Mouse (Mus musculus): ENCODE measurements around the gene Prkn. TPM values are rescaled to one million over a fixed set of nuclear protein-coding genes. Genes with fewer than 3 reads are reported as not detected.

The Prkn gene
- total RNA-seq, 2 experiments from 2014 or later, result 1.8 TPM; not detected in 1

GRCm38 (mm10) chr17:12045861-12046273 is 1205.7 kb downstream of the Prkn start:
- no peak for ATAC-seq (replicated peaks; ENCODE audit: poor library complexity, severe bottlenecking)

GRCm38 (mm10) chr17:12047032-12047431 is 1206.8 kb downstream of the Prkn start:
- ATAC-seq (replicated peaks; ENCODE audit: poor library complexity, severe bottlenecking), result no peak

GRCm38 (mm10) chr17:12047523-12047922 is 1207.3 kb downstream of the Prkn start:
- no peak for ATAC-seq (replicated peaks; ENCODE audit: poor library complexity, severe bottlenecking)

- ATAC-seq (replicated peaks; ENCODE audit: poor library complexity, severe bottlenecking), result no peak
Observed at GRCm38 (mm10) chr17:12048695-12049490, 1208.7 kb downstream of the Prkn start.

GRCm38 (mm10) chr17:12050261-12050660 is 1210.1 kb downstream of the Prkn start:
- no peak for ATAC-seq (replicated peaks; ENCODE audit: poor library complexity, severe bottlenecking)

GRCm38 (mm10) chr17:12051031-12051430 is 1210.8 kb downstream of the Prkn start:
- ATAC-seq (replicated peaks; ENCODE audit: poor library complexity, severe bottlenecking), result no peak

GRCm38 (mm10) chr17:12052651-12053050 is 1212.5 kb downstream of the Prkn start:
- ATAC-seq (replicated peaks; ENCODE audit: poor library complexity, severe bottlenecking), result no peak

GRCm38 (mm10) chr17:12059041-12059440 is 1218.9 kb downstream of the Prkn start:
- ATAC-seq (replicated peaks; ENCODE audit: poor library complexity, severe bottlenecking), result no peak

GRCm38 (mm10) chr17:12061381-12061780 is 1221.2 kb downstream of the Prkn start:
- ATAC-seq (replicated peaks; ENCODE audit: poor library complexity, severe bottlenecking), result no peak

GRCm38 (mm10) chr17:12062861-12063260 is 1222.7 kb downstream of the Prkn start:
- no peak for ATAC-seq (replicated peaks; ENCODE audit: poor library complexity, severe bottlenecking)

- no peak for ATAC-seq (replicated peaks; ENCODE audit: poor library complexity, severe bottlenecking)
Observed at GRCm38 (mm10) chr17:12063533-12063932, 1223.3 kb downstream of the Prkn start.

- ATAC-seq (replicated peaks; ENCODE audit: poor library complexity, severe bottlenecking), result no peak
Observed at GRCm38 (mm10) chr17:12066054-12066453, 1225.9 kb downstream of the Prkn start.

GRCm38 (mm10) chr17:12076816-12077215 is 1236.6 kb downstream of the Prkn start:
- ATAC-seq (replicated peaks; ENCODE audit: poor library complexity, severe bottlenecking), result no peak

- ATAC-seq (replicated peaks; ENCODE audit: poor library complexity, severe bottlenecking), result no peak
Observed at GRCm38 (mm10) chr17:12080656-12081495, 1240.7 kb downstream of the Prkn start.

GRCm38 (mm10) chr17:12082201-12082600 is 1242.0 kb downstream of the Prkn start:
- no peak for ATAC-seq (replicated peaks; ENCODE audit: poor library complexity, severe bottlenecking)

GRCm38 (mm10) chr17:12090261-12090927 is 1250.2 kb downstream of the Prkn start:
- no peak for ATAC-seq (replicated peaks; ENCODE audit: poor library complexity, severe bottlenecking)

GRCm38 (mm10) chr17:12092901-12093564 is 1252.8 kb downstream of the Prkn start:
- ATAC-seq (replicated peaks; ENCODE audit: poor library complexity, severe bottlenecking), result no peak

- no peak; the same call in 1 of the 2 replicates for ATAC-seq (replicated peaks; ENCODE audit: poor library complexity, severe bottlenecking)
Observed at GRCm38 (mm10) chr17:12094016-12094415, 1253.8 kb downstream of the Prkn start.

GRCm38 (mm10) chr17:12094827-12095590 is 1254.8 kb downstream of the Prkn start:
- no peak for ATAC-seq (replicated peaks; ENCODE audit: poor library complexity, severe bottlenecking)
